Mouse (Mus musculus) lung, postnatal 0 days (tissue): ENCODE measurements around the gene Gm31371.
"Not testable (repeated sequence)": the region's sequence is repeated elsewhere in the genome, so short reads cannot be mapped to it uniquely, and the experiment has no call there.

ENCODE experiments used
- CTCF ChIP-seq: IDR thresholded peaks from 2 replicates; pipeline ENCODE4 v1.5.1; 2016; ENCODE audit warnings: antibody characterized with exemption, mild to moderate bottlenecking
- EP300 ChIP-seq: IDR thresholded peaks from 2 replicates; pipeline ENCODE4 v1.6.1; 2016; ENCODE audit warnings: antibody characterized with exemption, mild to moderate bottlenecking, control low read depth

- TF ChIP-seq CTCF, EP300: not testable (repeated sequence)
These were observed at the start of gene Gm31371 for GRCm38 (mm10) chr8:19903092-19903491.
